Mouse (Mus musculus) lung, embryonic 15.5 days (tissue): ENCODE data around the gene Gm12184. TPM values are rescaled to one million over a fixed set of nuclear protein-coding genes. Genes with fewer than 3 reads are reported as not detected.

Experiments used
- ATAC-seq: fragments of 200-750 bp; cut with Nextera tagmentation; 2 replicates; pipeline ENCODE4 v1.8.0; 2017; ENCODE audit warnings: moderate number of reproducible peaks, borderline replicate concordance; ENCODE audit not compliant: low FRiP score, low TSS enrichment; ENCODE audit errors: extremely low read depth
- H3K27ac ChIP-seq: fragments of 300-500 bp; sonication (generic); 2 replicates; pipeline ENCODE4 v1.5.1; 2015; ENCODE audit warnings: moderate library complexity, mild to moderate bottlenecking, inconsistent platforms
- H3K27me3 ChIP-seq: fragments of 300-500 bp; sonication (generic); 2 replicates; pipeline ENCODE4 v1.6.1; 2015; ENCODE audit warnings: inconsistent platforms
- H3K36me3 ChIP-seq: fragments of 300-500 bp; sonication (generic); 2 replicates; pipeline ENCODE4 v1.6.1; 2015; ENCODE audit warnings: inconsistent platforms
- H3K4me1 ChIP-seq: fragments of 300-500 bp; sonication (generic); 2 replicates; pipeline ENCODE4 v1.6.1; 2015; ENCODE audit warnings: inconsistent platforms
- H3K4me2 ChIP-seq: fragments of 300-500 bp; sonication (generic); 2 replicates; pipeline ENCODE4 v1.6.1; 2015; ENCODE audit warnings: inconsistent platforms, mild to moderate bottlenecking, moderate library complexity
- H3K4me3 ChIP-seq: fragments of 300-500 bp; sonication (generic); 2 replicates; pipeline ENCODE4 v1.5.1; 2015; ENCODE audit warnings: mild to moderate bottlenecking, inconsistent platforms
- H3K9ac ChIP-seq: fragments of 300-500 bp; sonication (generic); 2 replicates; pipeline ENCODE4 v1.6.1; 2015; ENCODE audit warnings: inconsistent platforms
- H3K9me3 ChIP-seq: fragments of 300-500 bp; sonication (generic); 2 replicates; pipeline ENCODE4 v1.6.1; 2016; ENCODE audit warnings: inconsistent platforms
- WGBS: fragments of 180-500 bp; shearing (Covaris S2); methylation state at CpG from one replicate; pipeline ENCODE4 v1.1.7; 2015; 5-methylcytosine and 5-hydroxymethylcytosine counted together
- polyA plus RNA-seq: library from polyadenylated mRNA; unstranded; fragments of >200 nt; fragmentation: Nextera tagmentation; extraction: Ambion mirVana; gene quantifications from 2 replicates; pipeline ENCODE4 v1.2.1, GENCODE M21; 2015

Gm12184 gene
- polyA plus RNA-seq, 1 experiment from 2014 or later, result 3.0 TPM

GRCm38 (mm10) chr11:48775483-48775882 lies 51.0 kb downstream of the Gm12184 start:
- Histone ChIP-seq H3K9me3 (no peaks in the 10 kb centered on the region), H3K36me3 (no peaks in the 10 kb centered on the region), H3K27me3 (no peaks in the 10 kb centered on the region), H3K4me1 (no peaks in the 10 kb centered on the region), H3K4me3 (no peak overlapping the region), H3K9ac (no peak overlapping the region), H3K27ac (no peak overlapping the region), H3K4me2 (no peak overlapping the region)
- WGBS, result under 1% methylated on average over 7 of the region's 7 CpGs
- ATAC-seq, result peak; percentile 36; the same call in 1 of the 2 replicates

Other genes with a start within 250 kb of the Gm12184 start
- gene Rack1, start 26.3 kb downstream of the Gm12184 start, polyA plus RNA-seq, result 699 and 713 TPM in 2 replicates
- 5.4 and 5.7 TPM in 2 replicates for gene Trim41, start 9.3 kb downstream of the Gm12184 start, polyA plus RNA-seq
- gene Trim7, start 515 bp downstream of the Gm12184 start, polyA plus RNA-seq, result 0.54 and 1.1 TPM in 2 replicates
- gene Irgm1, start 45.0 kb upstream of the Gm12184 start, polyA plus RNA-seq, result 9.6 and 11.8 TPM in 2 replicates
- gene Gm5431, start 75.6 kb upstream of the Gm12184 start, polyA plus RNA-seq, result 0.25 and 0.30 TPM in 2 replicates
- gene Psme2b, start 119.5 kb upstream of the Gm12184 start, polyA plus RNA-seq, result 2.3 and 2.8 TPM in 2 replicates
- 0.05 TPM in 1 of 2 replicates, not detected in the other for gene Olfr56, start 152.2 kb upstream of the Gm12184 start, polyA plus RNA-seq
- 0.45 and 0.69 TPM in 2 replicates for gene 9930111J21Rik1, start 152.7 kb upstream of the Gm12184 start, polyA plus RNA-seq
- gene Gm12185, start 165.6 kb upstream of the Gm12184 start, polyA plus RNA-seq, result 0.05 TPM in 1 of 2 replicates, not detected in the other
- gene Tgtp1, start 167.5 kb upstream of the Gm12184 start, polyA plus RNA-seq, result 0.52 and 2.0 TPM in 2 replicates
- gene 9930111J21Rik2, start 224.6 kb upstream of the Gm12184 start, polyA plus RNA-seq, result 0.55 and 1.1 TPM in 2 replicates
- gene Tgtp2, start 237.6 kb upstream of the Gm12184 start, polyA plus RNA-seq, result 0.72 and 1.3 TPM in 2 replicates
- 2.6 and 3.1 TPM in 2 replicates for gene Ifi47, start 249.9 kb upstream of the Gm12184 start, polyA plus RNA-seq